Mouse (Mus musculus): Measurements from ENCODE around the gene Sp9. TPM values are rescaled to one million over a fixed set of nuclear protein-coding genes. Genes with fewer than 3 reads are reported as not detected.

The Sp9 gene
- polyA plus RNA-seq, 1 experiment from 2014 or later: not detected

- 5% methylated on average over 6 of the region's 6 CpGs for WGBS
- Histone ChIP-seq H3K4me2 (no peak overlapping the region), H3K4me1 (replicated peaks) (peaks cover 68% of the 10 kb centered on the region), H3K9me3 (replicated peaks) (no peaks in the 10 kb centered on the region), H3K27me3 (peaks cover 84% of the 10 kb centered on the region), H3K27ac (no peak overlapping the region), H3K36me3 (no peaks in the 10 kb centered on the region), H3K4me3 (no peak overlapping the region), H3K9ac (no peak overlapping the region)
- ATAC-seq (replicated peaks; ENCODE audit: insufficient number of reproducible peaks, insufficient read depth, low FRiP score, low read depth): no peak
Measured at GRCm38 (mm10) chr2:73276141-73276571, 4.4 kb downstream of the Sp9 start.

- WGBS: 4% methylated on average over 38 of the region's 38 CpGs
- Histone ChIP-seq H3K27me3 (peaks cover 85% of the 10 kb centered on the region), H3K9me3 (replicated peaks) (no peaks in the 10 kb centered on the region), H3K4me3 (peak overlapping the region; percentile 4), H3K4me1 (replicated peaks) (peaks cover 60% of the 10 kb centered on the region), H3K36me3 (no peaks in the 10 kb centered on the region), H3K4me2 (peak overlapping the region; percentile 28), H3K9ac (no peak overlapping the region), H3K27ac (no peak overlapping the region)
- no peak for ATAC-seq (replicated peaks; ENCODE audit: insufficient number of reproducible peaks, insufficient read depth, low FRiP score, low read depth)
Measured at GRCm38 (mm10) chr2:73277021-73277708, 5.4 kb downstream of the Sp9 start.

GRCm38 (mm10) chr2:73277709-73278075, 6.0 kb downstream of the Sp9 start:
- no peak overlapping the region for H3K27ac ChIP-seq
- H3K36me3 ChIP-seq: no peaks in the 10 kb centered on the region
- peak overlapping the region; percentile 28; the same call in 1 of the 2 replicates for H3K4me2 ChIP-seq
- no peak for ATAC-seq (replicated peaks; ENCODE audit: insufficient number of reproducible peaks, insufficient read depth, low FRiP score, low read depth)
- H3K4me3 ChIP-seq: peak overlapping the region; percentile 4; the same call in 1 of the 2 replicates
- H3K9me3 ChIP-seq (replicated peaks): no peaks in the 10 kb centered on the region
- WGBS: 8% methylated on average over 18 of the region's 18 CpGs
- H3K9ac ChIP-seq: no peak overlapping the region
- peaks cover 84% of the 10 kb centered on the region for H3K27me3 ChIP-seq
- peaks cover 56% of the 10 kb centered on the region for H3K4me1 ChIP-seq (replicated peaks)

DNA sequence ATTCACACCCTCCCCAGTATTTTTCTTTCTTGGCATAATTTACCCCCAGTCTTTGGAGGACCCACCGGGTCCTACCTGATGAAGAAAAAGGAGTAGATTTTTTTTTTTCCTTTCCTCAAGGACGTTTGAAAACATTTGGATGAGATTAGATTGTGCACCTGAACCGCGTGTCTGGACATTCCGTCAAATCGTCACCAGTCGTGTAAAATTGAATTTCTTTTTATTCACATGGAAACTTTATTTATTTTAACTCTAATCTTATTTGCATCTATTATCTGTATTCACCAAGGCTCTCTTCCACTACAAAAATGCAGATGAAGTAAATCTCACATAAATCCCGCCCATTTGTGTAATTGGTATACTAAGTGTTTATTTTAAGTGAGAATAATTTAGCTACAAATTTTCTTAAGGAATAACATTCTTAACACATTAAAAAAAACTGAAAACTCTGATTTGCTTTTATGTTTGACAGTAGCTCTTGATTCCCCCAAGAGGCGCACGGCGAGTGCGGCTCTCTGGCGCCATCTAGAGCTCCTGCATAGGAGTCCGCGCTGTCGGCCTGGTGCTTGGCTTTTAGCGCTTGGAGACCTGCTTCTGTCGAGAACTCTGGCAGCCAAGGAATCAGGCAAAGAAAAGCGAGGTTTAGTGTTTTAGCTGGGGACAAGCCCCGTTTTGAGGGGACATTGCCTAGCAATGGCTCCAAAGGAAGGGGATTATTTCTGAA, 6.6 kb downstream of the Sp9 start:
- Histone ChIP-seq H3K9me3 (replicated peaks) (no peaks in the 10 kb centered on the region), H3K4me2 (peak overlapping the region; percentile 54), H3K27me3 (peaks cover 78% of the 10 kb centered on the region), H3K27ac (no peak overlapping the region), H3K36me3 (no peaks in the 10 kb centered on the region), H3K4me3 (peak overlapping the region; percentile 34), H3K9ac (no peak overlapping the region), H3K4me1 (replicated peaks) (peaks cover 50% of the 10 kb centered on the region)
- 5% methylated on average over 20 of the region's 20 CpGs for WGBS
- ATAC-seq (replicated peaks; ENCODE audit: insufficient number of reproducible peaks, insufficient read depth, low FRiP score, low read depth): no peak

DNA sequence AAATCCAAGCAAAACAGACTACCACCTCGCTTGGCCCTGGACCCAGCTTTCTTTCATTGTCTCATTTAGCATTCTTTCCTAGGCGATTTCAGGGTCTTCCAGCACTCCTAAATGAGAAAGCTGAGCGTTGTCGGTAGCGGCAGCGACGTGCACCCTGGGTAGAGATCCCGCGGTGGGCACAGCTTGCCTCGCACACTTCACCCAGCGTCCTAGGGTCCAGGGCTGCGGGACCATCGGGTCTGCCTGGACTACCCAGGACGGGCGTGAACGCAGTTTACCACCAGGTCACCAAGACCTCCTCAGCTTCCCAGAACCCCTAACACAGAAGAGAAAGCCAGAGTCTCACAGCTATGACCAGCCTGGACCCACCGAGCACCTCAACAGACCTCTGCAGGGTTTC, 7.1 kb downstream of the Sp9 start:
- Histone ChIP-seq H3K9ac (no peak overlapping the region), H3K4me2 (peak overlapping the region; percentile 54), H3K4me1 (replicated peaks) (peaks cover 44% of the 10 kb centered on the region), H3K4me3 (peak overlapping the region; percentile 34), H3K27me3 (peaks cover 73% of the 10 kb centered on the region), H3K27ac (no peak overlapping the region), H3K9me3 (replicated peaks) (no peaks in the 10 kb centered on the region), H3K36me3 (no peaks in the 10 kb centered on the region)
- 2% methylated on average over 17 of the region's 17 CpGs for WGBS
- ATAC-seq (replicated peaks; ENCODE audit: insufficient number of reproducible peaks, insufficient read depth, low FRiP score, low read depth): no peak

DNA sequence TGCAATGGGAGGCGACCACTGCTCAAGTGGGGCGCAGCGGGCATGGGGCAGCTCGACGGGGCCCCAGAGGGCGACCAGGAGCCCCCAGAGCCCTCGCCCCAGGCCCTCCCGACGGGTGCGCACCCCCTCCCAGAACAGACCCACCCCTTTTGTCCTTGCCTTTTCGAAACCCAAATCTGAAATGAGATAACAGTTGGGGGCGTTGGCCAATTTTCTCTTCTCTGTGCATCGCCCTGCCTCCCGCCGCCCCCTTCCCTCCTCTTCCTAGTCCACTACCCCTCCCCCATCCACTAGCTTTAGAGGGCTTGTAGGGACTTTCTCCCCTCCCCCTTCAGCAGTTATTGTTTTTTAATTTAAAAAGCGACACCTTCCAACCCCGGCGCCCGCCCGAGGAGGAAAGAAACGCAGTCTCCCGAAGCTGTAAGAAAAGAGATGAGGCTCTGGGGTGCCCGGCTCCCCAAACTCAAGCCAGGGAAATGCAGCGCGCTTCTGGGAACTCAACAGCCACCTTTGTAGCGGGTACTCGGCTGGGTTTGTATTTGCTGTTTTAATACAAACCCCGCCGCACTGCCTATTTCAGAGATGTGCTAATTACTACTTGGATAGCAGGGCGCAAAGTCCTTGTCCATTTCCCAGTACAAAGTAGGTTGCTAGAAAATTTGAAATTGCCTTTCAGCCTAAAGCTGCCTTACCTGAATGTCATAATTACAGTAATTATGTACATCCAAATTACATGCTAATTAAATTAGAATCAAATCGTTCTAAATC, 7.7 kb downstream of the Sp9 start:
- no peak overlapping the region for H3K27ac ChIP-seq
- H3K36me3 ChIP-seq: no peaks in the 10 kb centered on the region
- ATAC-seq (replicated peaks; ENCODE audit: insufficient number of reproducible peaks, insufficient read depth, low FRiP score, low read depth): no peak
- H3K27me3 ChIP-seq: peaks cover 67% of the 10 kb centered on the region
- H3K9ac ChIP-seq: no peak overlapping the region
- peak overlapping the region; percentile 34 for H3K4me3 ChIP-seq
- no peaks in the 10 kb centered on the region for H3K9me3 ChIP-seq (replicated peaks)
- H3K4me2 ChIP-seq: peak overlapping the region; percentile 54
- WGBS: 2% methylated on average over 31 of the region's 31 CpGs
- peaks cover 38% of the 10 kb centered on the region for H3K4me1 ChIP-seq (replicated peaks)

DNA sequence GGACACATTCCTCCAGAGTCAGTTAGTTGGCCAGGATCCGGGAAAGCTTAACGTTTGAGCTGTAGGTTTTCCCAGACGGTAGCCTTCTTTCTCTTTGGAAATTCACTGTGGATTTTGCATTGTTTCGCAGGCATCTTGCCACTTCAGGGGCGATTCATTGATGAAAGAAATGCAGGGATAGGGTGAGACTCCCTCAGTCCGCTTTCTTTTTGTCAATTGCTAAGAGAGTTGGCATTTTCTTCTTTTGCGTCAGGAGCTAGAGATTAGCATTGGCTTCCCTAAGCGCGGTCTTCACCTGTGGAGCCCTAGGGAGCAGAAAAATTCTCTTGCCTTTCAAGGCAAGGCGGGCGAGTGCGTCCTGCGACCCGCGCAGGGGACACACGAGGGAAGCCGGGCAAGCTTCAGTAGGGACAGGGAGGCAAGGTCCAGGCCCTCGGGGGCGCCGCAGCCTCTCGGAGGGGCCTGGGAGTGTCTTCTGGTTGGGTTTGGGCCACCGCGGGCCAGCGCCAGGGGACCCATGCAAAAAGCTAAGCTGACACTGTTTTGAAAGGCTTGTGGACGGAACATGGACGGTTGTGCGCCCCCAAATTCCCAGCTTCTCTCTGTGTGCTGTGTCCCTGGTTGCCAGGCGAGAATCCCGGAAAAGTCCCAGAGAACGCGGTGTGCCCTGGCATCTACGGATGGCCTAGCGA, 8.8 kb downstream of the Sp9 start:
- no peaks in the 10 kb centered on the region for H3K36me3 ChIP-seq
- no peak for ATAC-seq (replicated peaks; ENCODE audit: insufficient number of reproducible peaks, insufficient read depth, low FRiP score, low read depth)
- peaks cover 62% of the 10 kb centered on the region for H3K27me3 ChIP-seq
- H3K27ac ChIP-seq: no peak overlapping the region
- H3K4me3 ChIP-seq: peak overlapping the region; percentile 28
- H3K4me2 ChIP-seq: peak overlapping the region; percentile 47
- H3K9me3 ChIP-seq (replicated peaks): no peaks in the 10 kb centered on the region
- H3K4me1 ChIP-seq (replicated peaks): peaks cover 35% of the 10 kb centered on the region
- H3K9ac ChIP-seq: no peak overlapping the region
- WGBS: 5% methylated on average over 33 of the region's 33 CpGs

GRCm38 (mm10) chr2:73281048-73281661, 9.4 kb downstream of the Sp9 start:
- no peak for ATAC-seq (replicated peaks; ENCODE audit: insufficient number of reproducible peaks, insufficient read depth, low FRiP score, low read depth)
- H3K9ac ChIP-seq: no peak overlapping the region
- peak overlapping the region; percentile 47 for H3K4me2 ChIP-seq
- no peaks in the 10 kb centered on the region for H3K36me3 ChIP-seq
- H3K9me3 ChIP-seq (replicated peaks): no peaks in the 10 kb centered on the region
- peaks cover 56% of the 10 kb centered on the region for H3K27me3 ChIP-seq
- 21% methylated on average over 22 of the region's 22 CpGs for WGBS
- H3K27ac ChIP-seq: no peak overlapping the region
- H3K4me1 ChIP-seq (replicated peaks): peaks cover 35% of the 10 kb centered on the region
- H3K4me3 ChIP-seq: peak overlapping the region; percentile 28

GRCm38 (mm10) chr2:73281707-73282106, 10.0 kb downstream of the Sp9 start:
- H3K27ac ChIP-seq: no peak overlapping the region

GRCm38 (mm10) chr2:73285630-73286029, 13.9 kb downstream of the Sp9 start:
- H3K9ac ChIP-seq: no peak overlapping the region
- no peak overlapping the region for H3K4me2 ChIP-seq
- 7% methylated on average over 2 of the region's 2 CpGs for WGBS
- H3K36me3 ChIP-seq: peaks cover 9% of the 10 kb centered on the region
- ATAC-seq (replicated peaks; ENCODE audit: insufficient number of reproducible peaks, insufficient read depth, low FRiP score, low read depth): no peak
- H3K27ac ChIP-seq: no peak overlapping the region
- peaks cover 19% of the 10 kb centered on the region for H3K27me3 ChIP-seq
- H3K4me3 ChIP-seq: no peak overlapping the region
- H3K9me3 ChIP-seq (replicated peaks): no peaks in the 10 kb centered on the region
- peaks cover 8% of the 10 kb centered on the region for H3K4me1 ChIP-seq (replicated peaks)

More at GRCm38 (mm10) chr2:73281707-73282106, 10.0 kb downstream of the Sp9 start:
- no peaks in the 10 kb centered on the region for H3K9me3 ChIP-seq (replicated peaks)
- 24% methylated on average over 7 of the region's 7 CpGs for WGBS
- peaks cover 35% of the 10 kb centered on the region for H3K4me1 ChIP-seq (replicated peaks)
- no peak overlapping the region for H3K4me2 ChIP-seq
- no peak for ATAC-seq (replicated peaks; ENCODE audit: insufficient number of reproducible peaks, insufficient read depth, low FRiP score, low read depth)
- H3K9ac ChIP-seq: no peak overlapping the region
- peaks cover 52% of the 10 kb centered on the region for H3K27me3 ChIP-seq
- peaks cover 3% of the 10 kb centered on the region; the same call in 1 of the 2 replicates for H3K36me3 ChIP-seq
- H3K4me3 ChIP-seq: no peak overlapping the region

Data from heart, embryonic 15.5 days (tissue).